ENCODE assay signal across 15 mouse cellular contexts in genomic region chr9:74864471-74864870, GRCm38 (mm10). TPM values are rescaled to one million over a fixed set of nuclear protein-coding genes. Genes with fewer than 3 reads are reported as not detected.
DNase-seq lines count a peak whose midpoint lies in the region; ATAC-seq lines count a peak whose summit lies in the region.
"Had no signal": no experiment of that assay in that cellular context is flagged by ENCODE, and none has a peak within 500 bp of the region (broad histone marks: within the 10 kb centered on the region; RNA-seq: fewer than 3 reads in every experiment).

No protein-coding gene starts in this region.

- peaks cover 88% of the 10 kb centered on the region for H3K27me3 ChIP-seq in neural tube, embryonic 11.5 days (ENCODE audit: control insufficient read depth, insufficient read depth, low read length)
- peaks cover 78% of the 10 kb centered on the region for H3K27me3 ChIP-seq in hindbrain, embryonic 15.5 days
- peaks cover 100% of the 10 kb centered on the region for H3K27me3 ChIP-seq in midbrain, embryonic 10.5 days (ENCODE audit: low read depth, poor library complexity, severe bottlenecking)
- H3K27me3 ChIP-seq in stomach, embryonic 15.5 days (replicated peaks): peaks cover 87% of the 10 kb centered on the region

- DNase-seq in neural tube, embryonic 11.5 days (ENCODE audit: low spot score): peak; percentile 46
- DNase-seq in neural tube, embryonic 10.5 days (ENCODE audit: extremely low spot score, low spot score): no peak
- peak; percentile 32 for DNase-seq in midbrain, embryonic 10.5 days (ENCODE audit: low spot score)
- no peak for DNase-seq in layer of hippocampus, postnatal 14 days (ENCODE audit: low spot score in 2 of 2)
- DNase-seq in spleen, postnatal 14 days (ENCODE audit: low spot score in 2 of 2): no peak
- DNase-seq: adrenal gland, postnatal 14 days; gastrocnemius, postnatal 25 days; lung, postnatal 4 days; right cerebral cortex, postnatal 25 days had no signal

- H3K9me3 ChIP-seq in neural tube, embryonic 11.5 days (ENCODE audit: control insufficient read depth, low read length): no peaks in the 10 kb centered on the region
- H3K9me3 ChIP-seq in hindbrain, embryonic 15.5 days: no peaks in the 10 kb centered on the region
- no peaks in the 10 kb centered on the region for H3K9me3 ChIP-seq in midbrain, embryonic 10.5 days (replicated peaks)
- no peaks in the 10 kb centered on the region for H3K9me3 ChIP-seq in stomach, embryonic 15.5 days

- H3K4me1 ChIP-seq in neural tube, embryonic 11.5 days (ENCODE audit: control insufficient read depth, insufficient read depth, low read length): 0 out of 2 replicates have a peak, but pooled peaks cover 2% of the 10 kb centered on the region
- H3K4me1 ChIP-seq in hindbrain, embryonic 15.5 days (replicated peaks): peaks cover 55% of the 10 kb centered on the region
- H3K4me1 ChIP-seq in midbrain, embryonic 10.5 days: peaks cover 84% of the 10 kb centered on the region
- peaks cover 35% of the 10 kb centered on the region for H3K4me1 ChIP-seq in stomach, embryonic 15.5 days

- no peak for ATAC-seq in neural tube, embryonic 11.5 days (ENCODE audit: insufficient read depth, low FRiP score, low TSS enrichment)
- ATAC-seq in hindbrain, embryonic 15.5 days (ENCODE audit: low FRiP score, low read depth): no peak
- no peak for ATAC-seq in stomach, embryonic 15.5 days (ENCODE audit: insufficient read depth, low FRiP score, low read depth)
- ATAC-seq: inflammation-experienced regulatory T-cells, adult 6 months had no signal

- H3K27ac ChIP-seq in neural tube, embryonic 11.5 days (ENCODE audit: low read depth, low read length): peak overlapping the region; percentile 5; the same call in 1 of the 2 replicates
- no peak overlapping the region for H3K27ac ChIP-seq in hindbrain, embryonic 15.5 days (replicated peaks)
- H3K27ac ChIP-seq in midbrain, embryonic 10.5 days (replicated peaks): peak overlapping the region; percentile 84; the same call in 1 of the 2 replicates
- no peak overlapping the region for H3K27ac ChIP-seq in stomach, embryonic 15.5 days

- H3K4me2 ChIP-seq in neural tube, embryonic 11.5 days (ENCODE audit: low read depth): peak overlapping the region; percentile 81
- H3K4me2 ChIP-seq in hindbrain, embryonic 15.5 days: peak overlapping the region; percentile 87
- H3K4me2 ChIP-seq in stomach, embryonic 15.5 days: peak overlapping the region; percentile 94

- H3K36me3 ChIP-seq in neural tube, embryonic 11.5 days (ENCODE audit: control insufficient read depth, insufficient read depth, low read length): no peaks in the 10 kb centered on the region
- H3K36me3 ChIP-seq in hindbrain, embryonic 15.5 days: no peaks in the 10 kb centered on the region
- H3K36me3 ChIP-seq in midbrain, embryonic 10.5 days: no peaks in the 10 kb centered on the region
- H3K36me3 ChIP-seq in stomach, embryonic 15.5 days: no peaks in the 10 kb centered on the region

- H3K9ac ChIP-seq in neural tube, embryonic 11.5 days (ENCODE audit: low read length): no peak overlapping the region; the same call in 1 of the 2 replicates
- H3K9ac ChIP-seq in hindbrain, embryonic 15.5 days: peak overlapping the region; percentile 18; the same call in 1 of the 2 replicates
- H3K9ac ChIP-seq in stomach, embryonic 15.5 days: no peak overlapping the region

- peak overlapping the region; percentile 43 for H3K4me3 ChIP-seq in neural tube, embryonic 11.5 days (ENCODE audit: low read depth, low read length)
- H3K4me3 ChIP-seq in hindbrain, embryonic 15.5 days: peak overlapping the region; percentile 38
- H3K4me3 ChIP-seq in midbrain, embryonic 10.5 days: peak overlapping the region; percentile 69
- peak overlapping the region; percentile 51 for H3K4me3 ChIP-seq in stomach, embryonic 15.5 days (replicated peaks)
- H3K4me3 ChIP-seq: myocyte had no signal

- 2% methylated on average over 14 of the region's 14 CpGs for WGBS in neural tube, embryonic 11.5 days
- WGBS in hindbrain, embryonic 15.5 days: 3% methylated on average over 14 of the region's 14 CpGs
- WGBS in midbrain, embryonic 10.5 days: 2% methylated on average over 14 of the region's 14 CpGs
- WGBS in stomach, embryonic 15.5 days: 10% methylated on average over 14 of the region's 14 CpGs

RNA-seq across cellular contexts. Expression of gene Onecut1, which starts 2.8 kb away (rescaled TPM):
- 8.6 and 10.1 TPM in 2 replicates for polyA plus RNA-seq in neural tube, embryonic 11.5 days (2014; fragmentation: Nextera tagmentation; extraction: Ambion mirVana)
- 4.2 and 6.2 TPM in 2 replicates for polyA plus RNA-seq in hindbrain, embryonic 15.5 days (2015; fragmentation: Nextera tagmentation; extraction: Ambion mirVana)
- 10.0 and 13.4 TPM in 2 replicates for polyA plus RNA-seq in midbrain, embryonic 10.5 days (2016; fragmentation: Nextera tagmentation; extraction: Ambion mirVana)
- 3.9 and 4.7 TPM in 2 replicates for polyA plus RNA-seq in stomach, embryonic 15.5 days (2015; fragmentation: Nextera tagmentation; extraction: Ambion mirVana)
- total RNA-seq in layer of hippocampus, postnatal 14 days (2021): under 1 TPM; 0.23 to 0.26 TPM
- total RNA-seq: gastrocnemius, postnatal 25 days had no signal
- polyA plus RNA-seq: erythroblast, embryonic 14.5 days; heart, embryonic 14.5 days; inflammation-experienced regulatory T-cells, adult 6 months; myocyte had no signal

Comparison
In these comparisons a context has a peak if more than half of its experiments do, and no peak if none do; other contexts are left out.
1. DNase-seq: peak in neural tube, embryonic 11.5 days (single experiment) and midbrain, embryonic 10.5 days (single experiment); none in neural tube, embryonic 10.5 days (single experiment), layer of hippocampus, postnatal 14 days (0 of 2) and spleen, postnatal 14 days (0 of 2).
2. H3K27ac ChIP-seq: peak in neural tube, embryonic 11.5 days (single experiment) and midbrain, embryonic 10.5 days (single experiment); none in hindbrain, embryonic 15.5 days (single experiment) and stomach, embryonic 15.5 days (single experiment).
3. Peak in every context shown above with its lines, with median percentiles within 50 percentile points of each other: H3K4me2 ChIP-seq and H3K4me3 ChIP-seq.